Mouse (Mus musculus): ENCODE measurements around the gene Bmf. TPM values are rescaled to one million over a fixed set of nuclear protein-coding genes. Genes with fewer than 3 reads are reported as not detected.

Gene Bmf
- 2.3 and 2.8 TPM in 2 replicates for polyA plus RNA-seq (2015; fragmentation: Nextera tagmentation; extraction: Ambion mirVana)

GRCm38 (mm10) chr2:118549507-118550473, at the start of gene Bmf:
Gene Bmf, minus strand, starts transcription at chr2:118549687.
- Histone ChIP-seq H3K27ac (replicated peaks) (peak within 1 kb of the TSS; percentile 84), H3K9ac (ENCODE audit: low read length) (peak within 1 kb of the TSS; percentile 86), H3K4me1 (replicated peaks; ENCODE audit: control insufficient read depth, insufficient read depth) (peaks cover 28% of the 10 kb centered on the region), H3K9me3 (ENCODE audit: control insufficient read depth, low read length) (no peaks in the 10 kb centered on the region), H3K4me3 (ENCODE audit: low read depth, low read length) (peak within 1 kb of the TSS; percentile 85), H3K27me3 (ENCODE audit: control insufficient read depth, insufficient read depth, low read length) (no peaks in the 10 kb centered on the region), H3K36me3 (ENCODE audit: control insufficient read depth, insufficient read depth, low read length) (no peaks in the 10 kb centered on the region), H3K4me2 (replicated peaks; ENCODE audit: low read depth) (peak within 1 kb of the TSS; percentile 83)
- DNase-seq (ENCODE audit: low spot score) (peak; percentile 99), ATAC-seq (ENCODE audit: low FRiP score, low TSS enrichment) (peak; percentile 81)
- 1% methylated on average over 45 of the region's 45 CpGs for WGBS
- peak; percentile 26 for TF ChIP-seq EP300 (optimal IDR thresholded peaks at IDR 0.05)
- TF ChIP-seq CTCF (IDR thresholded peaks at IDR 0.05; ENCODE audit: low read depth) = 0 out of 2 replicates have a peak, but pooled peaks have one; percentile 7

- DNase-seq (ENCODE audit: low spot score) (no peak), ATAC-seq (ENCODE audit: low FRiP score, low TSS enrichment) (no peak)
- no peaks in the 10 kb centered on the region for H3K4me1 ChIP-seq (replicated peaks; ENCODE audit: control insufficient read depth, insufficient read depth)
- H3K36me3 ChIP-seq (ENCODE audit: control insufficient read depth, insufficient read depth, low read length) = no peaks in the 10 kb centered on the region
- H3K27me3 ChIP-seq (ENCODE audit: control insufficient read depth, insufficient read depth, low read length) = no peaks in the 10 kb centered on the region
- H3K9me3 ChIP-seq (ENCODE audit: control insufficient read depth, low read length) = no peaks in the 10 kb centered on the region
- H3K9ac ChIP-seq (ENCODE audit: low read length) = no peak overlapping the region
- peak overlapping the region; percentile 68 for H3K4me3 ChIP-seq (ENCODE audit: low read depth, low read length)
- peak overlapping the region; percentile 91 for H3K4me2 ChIP-seq (replicated peaks; ENCODE audit: low read depth)
- WGBS = 40% methylated on average over 5 of the region's 5 CpGs
- TF ChIP-seq CTCF (IDR thresholded peaks at IDR 0.05; ENCODE audit: low read depth) (no peak), EP300 (optimal IDR thresholded peaks at IDR 0.05) (no peak)
- H3K27ac ChIP-seq (replicated peaks) = no peak overlapping the region
Observed at GRCm38 (mm10) chr2:118599087-118599486, 49.6 kb upstream of the Bmf start.

GRCm38 (mm10) chr2:118597673-118598568, 48.4 kb upstream of the Bmf start, which contains the start of gene Bub1b:
Gene Bub1b, plus strand, starts transcription at chr2:118598211.
- peak; percentile 97 for ATAC-seq (ENCODE audit: low FRiP score, low TSS enrichment)
- 0 out of 2 replicates have a peak within 1 kb of the TSS, but pooled peaks have one; percentile 24 for H3K27ac ChIP-seq (replicated peaks)

GRCm38 (mm10) chr2:118591083-118591482, 41.6 kb upstream of the Bmf start:
- ATAC-seq (ENCODE audit: low FRiP score, low TSS enrichment) (no peak), DNase-seq (ENCODE audit: low spot score) (no peak)
- H3K27me3 ChIP-seq (ENCODE audit: control insufficient read depth, insufficient read depth, low read length) = no peaks in the 10 kb centered on the region
- no peak for TF ChIP-seq EP300 (optimal IDR thresholded peaks at IDR 0.05)
- no peak for TF ChIP-seq CTCF (IDR thresholded peaks at IDR 0.05; ENCODE audit: low read depth)
- H3K4me3 ChIP-seq (ENCODE audit: low read depth, low read length) = no peak overlapping the region
- H3K4me2 ChIP-seq (replicated peaks; ENCODE audit: low read depth) = no peak overlapping the region
- 88% methylated on average over 4 of the region's 4 CpGs for WGBS
- H3K9ac ChIP-seq (ENCODE audit: low read length) = no peak overlapping the region
- no peaks in the 10 kb centered on the region for H3K4me1 ChIP-seq (replicated peaks; ENCODE audit: control insufficient read depth, insufficient read depth)
- H3K36me3 ChIP-seq (ENCODE audit: control insufficient read depth, insufficient read depth, low read length) = no peaks in the 10 kb centered on the region
- H3K9me3 ChIP-seq (ENCODE audit: control insufficient read depth, low read length) = no peaks in the 10 kb centered on the region
- no peak overlapping the region for H3K27ac ChIP-seq (replicated peaks)

More at GRCm38 (mm10) chr2:118597673-118598568, 48.4 kb upstream of the Bmf start, which contains the start of gene Bub1b:
- H3K36me3 ChIP-seq (ENCODE audit: control insufficient read depth, insufficient read depth, low read length) = no peaks in the 10 kb centered on the region
- H3K27me3 ChIP-seq (ENCODE audit: control insufficient read depth, insufficient read depth, low read length) = no peaks in the 10 kb centered on the region
- DNase-seq (ENCODE audit: low spot score) = peak; percentile 91
- 5% methylated on average over 41 of the region's 41 CpGs for WGBS
- TF ChIP-seq EP300 (optimal IDR thresholded peaks at IDR 0.05) = no peak
- no peak; the same call in 1 of the 2 replicates for TF ChIP-seq CTCF (IDR thresholded peaks at IDR 0.05; ENCODE audit: low read depth)
- peak within 1 kb of the TSS; percentile 91 for H3K4me2 ChIP-seq (replicated peaks; ENCODE audit: low read depth)
- H3K4me3 ChIP-seq (ENCODE audit: low read depth, low read length) = peak within 1 kb of the TSS; percentile 68
- no peaks in the 10 kb centered on the region for H3K4me1 ChIP-seq (replicated peaks; ENCODE audit: control insufficient read depth, insufficient read depth)
- H3K9me3 ChIP-seq (ENCODE audit: control insufficient read depth, low read length) = no peaks in the 10 kb centered on the region
- H3K9ac ChIP-seq (ENCODE audit: low read length) = peak within 1 kb of the TSS; percentile 68

- Histone ChIP-seq H3K4me2 (replicated peaks; ENCODE audit: low read depth) (no peak overlapping the region), H3K36me3 (ENCODE audit: control insufficient read depth, insufficient read depth, low read length) (no peaks in the 10 kb centered on the region), H3K4me1 (replicated peaks; ENCODE audit: control insufficient read depth, insufficient read depth) (no peaks in the 10 kb centered on the region), H3K27ac (replicated peaks) (no peak overlapping the region), H3K4me3 (ENCODE audit: low read depth, low read length) (no peak overlapping the region), H3K9ac (ENCODE audit: low read length) (no peak overlapping the region), H3K27me3 (ENCODE audit: control insufficient read depth, insufficient read depth, low read length) (no peaks in the 10 kb centered on the region), H3K9me3 (ENCODE audit: control insufficient read depth, low read length) (no peaks in the 10 kb centered on the region)
- WGBS = 64% methylated on average over 3 of the region's 3 CpGs
- DNase-seq (ENCODE audit: low spot score) = no peak
- no peak for TF ChIP-seq CTCF (IDR thresholded peaks at IDR 0.05; ENCODE audit: low read depth)
- no peak for ATAC-seq (ENCODE audit: low FRiP score, low TSS enrichment)
Observed at GRCm38 (mm10) chr2:118587686-118588085, 38.2 kb upstream of the Bmf start.

Measured in stomach, postnatal 0 days (tissue).